Mouse (Mus musculus): ENCODE data around the gene Brca1. TPM values are rescaled to one million over a fixed set of nuclear protein-coding genes. Genes with fewer than 3 reads are reported as not detected.
"Not testable (repeated sequence)": the region's sequence is repeated elsewhere in the genome, so short reads cannot be mapped to it uniquely, and the experiment has no call there.

The Brca1 gene
- polyA plus RNA-seq, 1 experiment = 7.9 TPM

DNA sequence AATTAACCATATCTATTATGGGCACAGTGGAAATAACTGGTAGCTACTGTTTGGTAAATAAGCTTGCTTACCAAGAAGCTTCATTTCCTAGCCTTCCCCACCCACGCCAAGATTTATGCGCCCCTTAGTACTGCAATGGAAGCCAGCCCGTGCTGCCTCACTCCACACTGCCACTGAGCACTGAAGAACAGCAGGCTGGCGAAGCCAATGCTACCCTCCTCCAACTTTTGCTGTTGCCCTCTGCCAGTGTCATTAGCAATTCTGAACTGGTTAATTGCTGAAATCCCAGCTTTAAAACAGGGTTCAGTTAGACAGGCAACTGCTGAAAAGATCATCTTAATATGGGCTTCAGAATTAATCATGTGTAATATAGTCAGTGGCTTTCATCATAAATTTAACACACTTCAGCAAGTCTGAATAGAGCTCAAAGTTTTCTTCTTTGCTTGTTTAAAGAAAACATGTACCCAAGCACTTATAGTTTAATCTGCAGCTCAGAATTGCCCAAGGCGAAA is 45.4 kb downstream of the Brca1 start:
- TF ChIP-seq POLR2A (IDR thresholded peaks at IDR 0.05; ENCODE audit: borderline replicate concordance, low read depth, low read length) (no peak), CTCF (IDR thresholded peaks at IDR 0.05; ENCODE audit: low read depth, low read length) (no peak)
- Histone ChIP-seq H3K4me1 (ENCODE audit: control insufficient read depth, insufficient read depth, low read length) (no peaks in the 10 kb centered on the region), H3K4me3 (ENCODE audit: insufficient read depth, low read length) (no peak overlapping the region), H3K27ac (ENCODE audit: insufficient read depth, low read depth, low read length) (no peak overlapping the region)

DNA sequence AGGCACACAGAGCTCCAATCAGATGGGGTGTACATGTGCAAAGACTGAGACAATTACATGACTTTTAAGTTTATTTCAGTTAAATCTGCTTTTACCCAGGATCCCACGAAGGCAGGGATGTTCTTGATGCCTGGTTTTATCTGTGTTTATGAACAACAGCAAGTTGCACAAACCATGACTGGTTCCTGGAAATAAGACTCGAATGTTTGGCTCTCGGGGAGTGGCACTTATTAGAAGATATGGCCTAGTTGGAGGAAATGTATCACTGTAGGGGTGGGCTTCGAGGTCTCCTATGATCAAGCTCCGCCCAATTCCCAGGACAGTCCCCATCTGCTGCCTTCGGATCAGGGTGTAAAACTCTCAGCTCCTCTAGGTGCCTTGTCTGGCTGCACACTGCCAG is 65.6 kb downstream of the Brca1 start:
- TF ChIP-seq CTCF (IDR thresholded peaks at IDR 0.05; ENCODE audit: low read depth, low read length) (no peak), POLR2A (IDR thresholded peaks at IDR 0.05; ENCODE audit: borderline replicate concordance, low read depth, low read length) (no peak)
- Histone ChIP-seq H3K4me3 (ENCODE audit: insufficient read depth, low read length) (no peak overlapping the region), H3K4me1 (ENCODE audit: control insufficient read depth, insufficient read depth, low read length) (no peaks in the 10 kb centered on the region), H3K27ac (ENCODE audit: insufficient read depth, low read depth, low read length) (no peak overlapping the region)

DNA sequence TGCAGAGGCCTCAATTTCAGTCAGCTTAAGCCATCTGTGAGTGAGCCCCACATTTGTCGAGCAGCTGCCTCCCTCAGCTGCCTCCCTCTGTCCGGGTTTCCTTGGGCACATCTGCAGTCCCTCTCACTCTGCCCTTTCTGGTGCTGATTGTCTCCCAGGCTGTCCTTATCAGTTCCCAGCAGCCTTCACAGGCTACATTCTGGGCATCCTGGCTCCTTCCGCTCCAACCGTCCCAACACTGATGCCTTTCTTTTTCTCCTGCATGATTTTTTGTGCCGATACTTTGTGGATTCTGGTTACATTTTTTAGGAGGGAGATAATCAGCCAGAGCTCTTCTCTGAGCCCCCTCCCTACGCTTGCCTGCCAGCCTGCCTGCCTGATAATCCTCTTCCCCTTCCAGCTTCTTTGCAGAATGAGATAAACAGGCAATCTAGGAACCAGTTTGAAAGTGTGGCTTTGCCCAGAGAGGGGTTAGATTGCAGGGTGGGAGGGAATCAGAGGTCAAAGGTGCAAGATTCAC is 66.2 kb downstream of the Brca1 start:
- Histone ChIP-seq H3K4me1 (ENCODE audit: control insufficient read depth, insufficient read depth, low read length) (no peaks in the 10 kb centered on the region), H3K4me3 (ENCODE audit: insufficient read depth, low read length) (no peak overlapping the region), H3K27ac (ENCODE audit: insufficient read depth, low read depth, low read length) (no peak overlapping the region)
- no peak for TF ChIP-seq CTCF (IDR thresholded peaks at IDR 0.05; ENCODE audit: low read depth, low read length)
- no peak for TF ChIP-seq POLR2A (IDR thresholded peaks at IDR 0.05; ENCODE audit: borderline replicate concordance, low read depth, low read length)

DNA sequence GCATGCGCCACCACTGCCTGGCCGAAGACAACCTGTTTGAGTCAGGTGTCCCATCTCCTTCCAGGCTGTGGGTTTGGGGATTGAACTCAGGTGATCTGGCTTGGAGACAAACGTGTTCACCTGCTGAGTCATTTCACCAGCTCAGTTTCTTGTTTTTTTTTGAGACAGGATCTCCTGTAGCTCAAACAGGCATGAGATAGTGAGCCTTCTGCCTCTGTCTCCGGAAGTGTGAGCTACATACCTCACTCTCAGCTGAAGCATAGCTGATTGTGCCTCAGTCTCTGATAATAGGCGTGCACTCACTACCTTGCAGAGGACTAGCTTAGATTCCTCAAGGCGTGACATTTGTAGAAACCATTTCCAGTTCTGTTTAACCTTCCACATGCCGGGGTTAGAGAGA is 66.9 kb downstream of the Brca1 start:
- no peak overlapping the region for H3K27ac ChIP-seq (ENCODE audit: insufficient read depth, low read depth, low read length)
- H3K4me1 ChIP-seq (ENCODE audit: control insufficient read depth, insufficient read depth, low read length) = no peaks in the 10 kb centered on the region
- H3K4me3 ChIP-seq (ENCODE audit: insufficient read depth, low read length) = no peak overlapping the region
- TF ChIP-seq POLR2A (IDR thresholded peaks at IDR 0.05; ENCODE audit: borderline replicate concordance, low read depth, low read length) (no peak), CTCF (IDR thresholded peaks at IDR 0.05; ENCODE audit: low read depth, low read length) (no peak)

DNA sequence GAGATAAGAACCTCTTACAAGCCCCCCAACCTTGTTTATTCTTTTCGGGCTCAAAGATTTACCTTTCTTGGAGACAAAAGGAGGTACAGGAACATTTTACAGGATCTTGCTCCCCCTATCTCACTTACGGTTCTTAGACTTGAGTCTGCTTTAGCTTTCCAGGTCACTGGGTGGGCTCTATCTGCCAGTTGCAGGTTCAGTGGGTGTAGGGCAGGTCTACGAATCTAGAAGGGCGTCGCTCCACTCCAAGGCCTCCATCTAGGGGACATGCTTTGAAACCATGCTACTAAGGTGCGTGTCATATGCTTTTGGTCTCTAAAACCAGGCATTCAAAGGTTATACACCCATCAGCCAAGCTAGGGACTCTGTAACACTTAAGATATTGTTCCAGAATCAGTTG is 67.5 kb downstream of the Brca1 start:
- H3K4me3 ChIP-seq (ENCODE audit: insufficient read depth, low read length) = no peak overlapping the region
- H3K4me1 ChIP-seq (ENCODE audit: control insufficient read depth, insufficient read depth, low read length) = no peaks in the 10 kb centered on the region
- TF ChIP-seq CTCF (IDR thresholded peaks at IDR 0.05; ENCODE audit: low read depth, low read length) (no peak), POLR2A (IDR thresholded peaks at IDR 0.05; ENCODE audit: borderline replicate concordance, low read depth, low read length) (no peak)
- H3K27ac ChIP-seq (ENCODE audit: insufficient read depth, low read depth, low read length) = no peak overlapping the region

DNA sequence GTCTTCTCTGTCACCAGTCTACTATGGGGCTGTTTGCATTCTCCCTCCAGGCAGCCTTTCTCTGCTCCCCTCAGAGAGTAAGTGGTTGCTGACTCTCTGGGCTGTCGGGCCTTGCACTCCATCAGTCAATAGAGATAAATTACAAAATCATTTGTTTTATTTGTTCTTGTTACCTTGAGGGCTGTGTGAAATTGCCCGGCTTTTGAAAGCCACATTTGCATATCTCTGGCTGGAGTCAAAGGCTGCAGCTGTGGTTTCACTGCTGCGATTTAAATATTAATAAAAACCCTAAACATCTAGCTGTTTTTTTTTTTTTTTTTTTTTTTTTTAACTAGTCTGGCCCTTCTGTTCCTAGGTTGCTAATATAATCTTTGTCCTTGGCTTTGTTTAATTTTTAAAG is 68.0 kb downstream of the Brca1 start:
- Histone ChIP-seq H3K4me1 (ENCODE audit: control insufficient read depth, insufficient read depth, low read length) (no peaks in the 10 kb centered on the region), H3K4me3 (ENCODE audit: insufficient read depth, low read length) (no peak overlapping the region), H3K27ac (ENCODE audit: insufficient read depth, low read depth, low read length) (no peak overlapping the region)
- TF ChIP-seq POLR2A (IDR thresholded peaks at IDR 0.05; ENCODE audit: borderline replicate concordance, low read depth, low read length) (no peak), CTCF (IDR thresholded peaks at IDR 0.05; ENCODE audit: low read depth, low read length) (no peak)

DNA sequence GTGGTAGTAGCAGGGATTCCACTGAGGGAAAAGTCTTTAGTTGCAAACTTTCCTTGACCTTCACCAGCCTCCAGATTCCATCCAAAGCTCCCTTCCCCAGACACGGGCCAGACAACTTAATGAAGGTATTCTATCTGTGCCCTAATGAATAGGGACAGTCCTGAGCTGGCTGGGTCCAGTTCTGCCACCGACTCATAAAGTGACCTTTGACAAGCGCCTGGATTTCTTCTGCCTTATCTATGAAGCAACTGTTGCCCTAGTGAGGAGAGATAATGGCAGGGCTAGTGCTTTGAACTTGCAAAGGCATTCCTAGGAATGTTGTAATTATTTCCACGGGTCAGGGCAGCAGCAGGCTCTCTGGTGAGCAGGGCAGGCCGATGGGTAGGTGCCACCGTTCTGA is 70.8 kb downstream of the Brca1 start:
- H3K4me3 ChIP-seq (ENCODE audit: insufficient read depth, low read length) = no peak overlapping the region
- H3K4me1 ChIP-seq (ENCODE audit: control insufficient read depth, insufficient read depth, low read length) = no peaks in the 10 kb centered on the region
- H3K27ac ChIP-seq (ENCODE audit: insufficient read depth, low read depth, low read length) = no peak overlapping the region
- TF ChIP-seq CTCF (IDR thresholded peaks at IDR 0.05; ENCODE audit: low read depth, low read length) = no peak

DNA sequence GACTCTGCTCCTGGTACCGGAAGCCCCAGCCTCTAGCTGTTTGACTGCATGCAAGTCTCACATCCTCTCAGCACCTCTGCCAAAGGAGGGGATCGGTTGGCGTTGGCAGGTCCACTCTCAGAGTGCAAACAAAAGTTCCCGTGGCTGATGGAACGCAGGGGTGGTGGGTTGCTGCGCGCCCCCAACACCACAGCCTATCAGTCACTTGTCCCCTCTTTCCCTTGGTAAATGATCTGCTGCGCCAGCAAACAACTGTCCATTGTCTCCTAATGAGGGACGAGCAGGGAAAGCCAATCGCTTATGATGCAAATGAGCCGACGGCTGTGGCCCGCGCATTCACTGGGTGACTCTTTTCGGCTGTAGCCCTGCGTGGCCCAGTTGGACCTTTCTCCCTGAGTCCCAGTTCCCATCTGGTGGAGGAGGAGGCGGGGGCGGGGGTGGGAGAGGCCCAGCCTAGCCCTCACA is 72.6 kb downstream of the Brca1 start:
- no peak overlapping the region for H3K4me3 ChIP-seq (ENCODE audit: insufficient read depth, low read length)
- no peak for TF ChIP-seq POLR2A (IDR thresholded peaks at IDR 0.05; ENCODE audit: borderline replicate concordance, low read depth, low read length)
- no peak for TF ChIP-seq CTCF (IDR thresholded peaks at IDR 0.05; ENCODE audit: low read depth, low read length)
- H3K4me1 ChIP-seq (ENCODE audit: control insufficient read depth, insufficient read depth, low read length) = no peaks in the 10 kb centered on the region
- H3K27ac ChIP-seq (ENCODE audit: insufficient read depth, low read depth, low read length) = no peak overlapping the region

DNA sequence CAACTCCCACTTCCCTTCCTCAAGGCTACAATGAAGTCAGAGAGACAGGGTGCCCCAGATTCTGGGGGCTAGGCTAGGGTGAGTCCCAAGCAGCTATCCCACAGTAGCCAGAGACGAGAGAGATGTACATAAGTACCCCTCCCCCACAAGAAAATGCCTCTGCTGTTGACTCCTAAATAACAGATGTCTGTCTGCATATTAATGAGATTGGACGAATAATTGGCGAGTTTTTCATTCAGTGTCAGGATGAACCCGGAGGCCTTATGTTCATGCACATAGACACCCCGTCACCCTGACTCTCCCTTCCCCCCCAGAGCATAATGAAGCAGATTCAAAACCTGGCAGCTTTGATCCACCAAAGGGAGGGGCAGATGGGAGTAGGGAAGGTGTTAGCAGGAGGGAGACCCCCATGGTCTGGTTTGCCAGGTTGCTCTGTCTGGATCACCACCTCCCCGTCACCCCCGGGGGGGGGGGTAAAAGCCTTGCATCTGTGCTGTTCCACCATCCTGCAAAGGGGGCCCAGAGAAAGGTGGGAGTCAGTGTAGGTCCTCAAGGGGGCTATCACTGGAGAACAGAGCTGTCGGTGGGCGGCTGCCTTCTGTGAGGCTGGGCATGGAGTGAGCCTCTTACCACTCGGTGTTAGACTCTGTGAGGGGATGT is 74.1 kb downstream of the Brca1 start:
- no peak for TF ChIP-seq POLR2A (IDR thresholded peaks at IDR 0.05; ENCODE audit: borderline replicate concordance, low read depth, low read length)
- TF ChIP-seq CTCF (IDR thresholded peaks at IDR 0.05; ENCODE audit: low read depth, low read length) = no peak
- H3K4me1 ChIP-seq (ENCODE audit: control insufficient read depth, insufficient read depth, low read length) = no peaks in the 10 kb centered on the region
- H3K4me3 ChIP-seq (ENCODE audit: insufficient read depth, low read length) = no peak overlapping the region
- no peak overlapping the region for H3K27ac ChIP-seq (ENCODE audit: insufficient read depth, low read depth, low read length)

DNA sequence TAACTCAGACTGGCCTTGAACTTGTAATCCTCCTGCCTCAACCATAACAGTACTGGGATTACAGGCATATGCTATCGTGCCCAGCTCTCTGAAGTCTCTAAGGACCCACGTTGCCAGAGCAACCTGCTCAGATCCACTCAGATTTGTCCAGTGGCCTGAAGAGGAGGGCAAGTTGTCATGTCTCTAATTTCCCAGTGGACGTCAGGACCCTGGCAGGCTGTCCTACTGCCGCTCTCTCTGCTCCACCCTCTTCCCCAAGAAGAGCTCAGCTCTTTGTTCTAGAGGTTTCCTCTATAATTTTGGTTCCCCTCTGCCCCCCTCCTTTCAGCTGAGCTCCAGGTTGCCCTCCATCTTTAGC is 74.6 kb downstream of the Brca1 start:
- Histone ChIP-seq H3K27ac (ENCODE audit: insufficient read depth, low read depth, low read length) (no peak overlapping the region), H3K4me3 (ENCODE audit: insufficient read depth, low read length) (no peak overlapping the region), H3K4me1 (ENCODE audit: control insufficient read depth, insufficient read depth, low read length) (no peaks in the 10 kb centered on the region)
- TF ChIP-seq POLR2A (IDR thresholded peaks at IDR 0.05; ENCODE audit: borderline replicate concordance, low read depth, low read length) = no peak
- no peak for TF ChIP-seq CTCF (IDR thresholded peaks at IDR 0.05; ENCODE audit: low read depth, low read length)

DNA sequence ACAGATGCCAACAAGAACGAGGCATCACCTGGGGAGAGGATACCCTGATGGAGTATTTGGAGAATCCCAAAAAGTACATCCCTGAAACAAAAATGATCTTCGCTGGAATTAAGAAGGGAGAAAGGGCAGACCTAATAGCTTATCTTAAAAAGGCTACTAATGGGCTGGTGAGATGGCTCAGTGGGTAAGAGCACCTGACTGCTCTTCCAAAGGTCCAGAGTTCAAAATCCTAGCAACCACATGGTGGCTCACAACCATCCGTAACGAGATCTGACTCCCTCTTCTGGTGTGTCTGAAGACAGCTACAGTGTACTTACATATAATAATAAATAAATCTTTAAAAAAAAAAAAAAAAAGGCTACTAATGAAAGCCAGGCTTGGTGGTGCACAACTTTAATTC is 75.4 kb downstream of the Brca1 start:
- not testable (repeated sequence) for H3K27ac ChIP-seq (ENCODE audit: insufficient read depth, low read depth, low read length); H3K4me3 ChIP-seq (ENCODE audit: insufficient read depth, low read length); H3K4me1 ChIP-seq (ENCODE audit: control insufficient read depth, insufficient read depth, low read length)
